Mouse (Mus musculus): ENCODE measurements at regions not wholly inside any gene's neighbourhood (a gene's known extent, or its start where the extent isn't known, plus 50 kb on each side); places are given as distances from the start of the nearest gene placed in this dataset.

DNA sequence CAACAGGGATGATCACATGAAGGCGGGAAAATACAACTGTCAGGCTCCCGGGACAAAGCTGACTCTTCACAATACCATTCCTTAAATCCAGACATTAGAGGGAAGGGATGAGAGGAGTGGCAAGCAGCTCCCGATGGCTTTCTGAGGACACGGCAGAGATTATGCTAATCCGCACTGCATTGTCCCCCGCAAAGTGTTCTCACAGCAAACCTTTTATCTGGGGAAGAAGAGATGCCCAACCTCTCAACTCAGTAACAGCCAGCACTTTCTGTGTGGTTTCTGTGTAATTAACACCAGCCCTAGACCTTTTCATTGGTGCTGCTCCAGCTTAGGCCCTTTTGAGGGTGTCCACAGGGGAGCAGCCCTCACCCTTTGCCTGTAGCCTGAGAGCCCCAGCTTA lies 137.9 kb downstream of the Barhl2 start:
- peak; percentile 38 for DNase-seq (ENCODE audit: low read depth, low spot score)

DNA sequence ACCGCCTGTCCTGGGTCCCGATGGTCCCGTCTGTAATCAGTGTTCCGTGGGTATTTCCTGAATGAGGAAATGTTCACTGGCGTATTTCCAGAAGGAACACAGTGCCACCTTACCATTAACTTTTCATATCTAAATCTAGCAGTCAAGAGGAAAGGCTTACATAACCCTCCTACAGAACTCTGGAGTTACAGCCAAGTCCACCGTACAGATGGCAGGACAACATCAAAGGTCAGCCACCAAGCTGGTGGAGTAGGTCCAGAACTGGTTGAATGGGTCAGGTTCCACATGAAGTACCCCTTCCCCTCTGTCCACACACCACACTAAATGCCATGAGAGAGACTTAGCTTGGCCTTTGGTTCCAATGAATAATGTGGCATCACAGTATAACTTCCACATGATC lies 139.7 kb downstream of the Barhl2 start:
- no peak for DNase-seq (ENCODE audit: low read depth, low spot score)

DNA sequence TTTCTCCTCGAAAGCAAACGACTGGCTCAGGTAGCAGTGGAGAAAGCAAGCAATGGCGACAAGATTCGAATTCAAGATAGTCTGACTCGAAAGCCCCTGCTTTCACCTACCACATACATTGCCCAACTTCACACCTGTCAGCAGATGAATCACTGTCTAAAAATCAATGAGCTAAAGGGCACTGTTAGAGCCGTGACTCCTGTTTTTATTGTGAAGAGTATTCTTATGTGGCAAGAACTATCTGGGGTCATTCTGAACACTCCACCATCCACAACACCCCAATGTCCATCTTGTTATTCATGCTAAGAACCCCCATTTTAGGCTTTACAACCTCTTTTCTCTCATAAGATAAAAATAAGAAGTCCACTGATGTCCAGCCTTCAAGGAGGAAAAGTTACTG lies 144.1 kb downstream of the Barhl2 start:
- DNase-seq (ENCODE audit: low read depth, low spot score): no peak

- no peak for DNase-seq (ENCODE audit: low read depth, low spot score)
Observed at GRCm38 (mm10) chr5:106301372-106301771, 156.6 kb downstream of the Barhl2 start.

DNA sequence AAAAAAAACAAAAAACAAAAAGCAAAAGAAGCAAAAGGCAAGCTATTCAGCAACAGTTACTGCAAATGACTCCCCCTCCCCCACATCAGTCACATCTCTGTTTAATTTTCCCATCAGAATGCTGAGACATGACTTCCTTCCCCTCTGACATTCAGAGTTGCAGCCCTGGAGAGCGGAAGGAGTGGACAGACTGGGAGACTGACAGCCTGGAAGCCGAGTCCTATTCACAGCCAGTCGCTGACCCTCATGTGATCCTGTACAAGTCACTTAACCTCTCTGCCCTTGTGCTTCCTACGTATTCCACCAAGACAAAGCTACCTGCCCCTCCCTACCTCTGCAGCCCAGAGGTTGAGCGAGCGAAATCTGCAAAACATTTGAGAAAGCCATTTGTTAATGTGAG lies 161.2 kb downstream of the Barhl2 start:
- peak; percentile 42 for DNase-seq (ENCODE audit: low read depth, low spot score)

GRCm38 (mm10) chr5:106295993-106296392 lies 162.0 kb downstream of the Barhl2 start:
- DNase-seq (ENCODE audit: low read depth, low spot score): no peak

- peak; percentile 41 for DNase-seq (ENCODE audit: low read depth, low spot score)
Observed at GRCm38 (mm10) chr5:106295538-106295937, 162.4 kb downstream of the Barhl2 start.

- DNase-seq (ENCODE audit: low read depth, low spot score): no peak
Observed at GRCm38 (mm10) chr5:106292387-106293229, 165.4 kb downstream of the Barhl2 start.

- no peak for DNase-seq (ENCODE audit: low read depth, low spot score)
Observed at GRCm38 (mm10) chr5:106285152-106285551, 172.8 kb downstream of the Barhl2 start.

DNA sequence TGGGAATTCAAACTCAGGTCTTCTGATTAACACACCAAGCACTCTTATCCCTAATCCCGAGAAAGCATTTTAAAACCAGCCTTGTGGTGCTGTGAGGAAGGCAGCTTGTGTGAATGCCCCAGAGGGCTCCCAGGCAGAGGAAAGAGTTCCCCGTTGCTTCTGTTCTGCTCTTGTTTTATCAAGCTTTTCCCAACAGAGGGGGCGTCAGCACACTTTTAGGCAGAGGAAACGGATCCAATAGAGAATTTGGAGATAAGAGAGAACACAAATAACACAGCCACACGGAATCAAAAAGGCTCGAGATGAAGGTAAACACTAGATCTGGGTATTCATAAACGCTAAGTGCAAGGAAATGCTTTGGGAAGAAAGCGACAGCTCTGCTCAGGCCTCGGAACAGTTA lies 173.2 kb downstream of the Barhl2 start:
- no peak for DNase-seq (ENCODE audit: low read depth, low spot score)

DNA sequence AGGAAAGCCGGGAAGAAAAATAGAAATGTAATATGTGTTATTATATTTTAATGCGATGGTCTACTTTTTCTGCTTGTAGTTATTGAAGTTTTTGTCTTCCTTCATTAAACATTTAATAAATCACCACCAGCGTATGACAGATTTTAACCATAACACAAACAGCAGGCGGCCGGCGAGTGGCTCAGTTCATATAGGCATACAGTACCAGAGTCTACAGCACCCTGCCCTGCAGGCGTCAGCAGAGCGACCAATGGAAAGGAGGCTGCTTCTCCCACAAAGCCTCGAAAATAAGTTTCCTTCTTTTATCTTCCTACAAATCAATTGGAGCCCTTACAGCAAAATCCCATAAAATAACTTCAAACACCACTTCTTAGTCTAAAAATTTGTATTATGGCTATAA lies 175.3 kb downstream of the Barhl2 start:
- no peak for DNase-seq (ENCODE audit: low read depth, low spot score)

GRCm38 (mm10) chr5:106277786-106278185 lies 180.2 kb downstream of the Barhl2 start:
- no peak for DNase-seq (ENCODE audit: low read depth, low spot score)

- no peak for DNase-seq (ENCODE audit: low read depth, low spot score)
Observed at GRCm38 (mm10) chr5:106277231-106277630, 180.7 kb downstream of the Barhl2 start.

- peak; percentile 6 for DNase-seq (ENCODE audit: low read depth, low spot score)
Observed at GRCm38 (mm10) chr5:106276186-106276585, 181.8 kb downstream of the Barhl2 start.

DNA sequence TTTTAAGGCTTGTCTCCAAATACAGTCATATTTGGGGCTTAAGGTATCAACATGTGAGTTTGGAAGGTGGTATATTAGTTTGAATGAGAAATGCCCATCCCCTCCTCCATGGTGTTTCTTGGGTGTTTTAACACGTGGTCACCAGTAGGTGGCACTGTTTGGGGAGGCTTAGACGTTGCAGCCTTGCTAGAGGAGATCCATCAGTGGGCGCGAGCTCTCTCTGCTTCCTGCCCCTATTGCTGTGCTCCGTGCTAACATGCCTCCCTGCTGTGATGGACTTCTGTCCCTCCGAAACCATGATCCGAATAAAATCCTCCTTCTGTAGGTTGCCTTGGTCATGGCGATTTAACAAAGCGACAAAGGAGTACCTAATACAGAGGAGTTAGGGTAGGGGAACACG lies 183.3 kb downstream of the Barhl2 start:
- peak; percentile 73 for DNase-seq (ENCODE audit: low read depth, low spot score)

DNA sequence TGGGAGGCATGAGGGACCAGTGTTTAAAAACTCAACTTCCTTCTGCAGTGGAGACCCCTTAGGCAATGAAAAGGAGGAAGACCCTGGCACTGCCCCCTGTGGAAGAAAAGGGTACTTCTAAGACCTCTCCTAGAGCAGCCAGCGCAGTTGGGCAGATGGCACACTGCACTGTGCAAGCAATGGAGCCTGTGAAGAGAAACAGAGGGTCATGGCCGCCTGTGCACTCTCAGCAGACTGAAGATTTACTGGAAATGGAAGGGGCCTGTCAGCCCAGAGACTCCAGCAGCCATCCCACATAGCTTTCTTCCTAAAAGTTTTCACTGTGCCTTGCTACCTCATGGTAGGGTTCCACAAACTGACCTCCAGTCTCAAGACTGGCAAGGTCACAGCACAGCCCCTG lies 193.4 kb downstream of the Barhl2 start:
- DNase-seq (ENCODE audit: low read depth, low spot score): peak; percentile 15

DNA sequence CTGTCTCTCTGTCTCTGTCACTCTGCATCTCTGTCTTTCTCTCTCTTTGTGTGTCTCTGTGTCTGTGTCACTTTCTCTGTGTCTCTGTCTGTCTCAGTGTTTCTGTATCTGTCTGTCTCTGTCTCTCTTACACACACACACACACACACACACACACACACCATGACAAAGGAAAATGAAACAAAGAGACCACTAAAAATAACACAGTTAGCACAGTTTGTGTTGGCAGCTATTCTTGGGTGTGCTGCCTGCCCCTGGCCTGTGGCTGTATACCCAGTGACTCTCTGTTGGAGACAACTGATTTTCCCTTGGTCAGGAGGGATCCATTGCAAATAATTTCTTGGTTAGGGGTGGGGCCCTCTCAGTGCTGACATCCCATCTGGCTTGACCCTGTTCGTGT lies 200.8 kb downstream of the Barhl2 start:
- no peak for DNase-seq (ENCODE audit: low read depth, low spot score)

DNA sequence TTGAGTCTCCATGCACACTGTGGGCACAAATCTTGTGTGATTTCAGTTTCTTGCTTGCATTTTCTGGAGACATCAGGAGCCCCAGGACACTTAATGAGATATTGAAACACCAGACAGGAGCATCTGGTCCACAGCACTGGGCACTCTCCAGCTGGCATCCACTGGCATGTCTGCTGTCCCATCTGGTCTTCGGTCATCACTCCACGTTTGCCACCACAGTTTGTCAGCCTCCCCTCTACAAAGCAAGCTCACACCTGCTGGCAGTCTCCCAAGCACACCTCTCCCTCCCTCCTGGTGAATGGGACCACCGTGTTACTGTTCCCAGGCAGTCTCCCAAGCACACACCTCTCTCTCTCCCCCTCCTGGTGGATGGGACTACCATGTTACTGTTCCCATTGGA lies 228.8 kb downstream of the Barhl2 start:
- no peak for DNase-seq (ENCODE audit: low read depth, low spot score)

DNA sequence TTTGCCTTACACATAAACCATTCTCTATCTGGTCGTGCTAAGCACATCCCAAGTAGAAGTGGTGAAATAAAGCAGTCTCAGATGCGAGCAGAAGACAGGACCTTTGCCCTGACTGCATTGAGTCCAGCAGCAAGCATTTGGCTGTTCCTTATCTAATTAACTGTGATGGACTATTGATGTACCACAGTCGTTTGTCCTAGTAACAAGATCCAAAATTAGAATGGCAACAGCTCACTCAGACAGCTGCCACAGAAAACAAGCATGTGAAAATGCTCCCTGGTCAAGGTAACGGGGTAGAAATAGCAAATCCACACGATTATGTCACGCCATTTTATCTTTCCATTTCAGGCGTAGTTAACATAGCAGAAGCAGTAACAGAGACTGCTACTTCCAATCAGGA lies 233.8 kb downstream of the Barhl2 start:
- DNase-seq (ENCODE audit: low read depth, low spot score): no peak

DNA sequence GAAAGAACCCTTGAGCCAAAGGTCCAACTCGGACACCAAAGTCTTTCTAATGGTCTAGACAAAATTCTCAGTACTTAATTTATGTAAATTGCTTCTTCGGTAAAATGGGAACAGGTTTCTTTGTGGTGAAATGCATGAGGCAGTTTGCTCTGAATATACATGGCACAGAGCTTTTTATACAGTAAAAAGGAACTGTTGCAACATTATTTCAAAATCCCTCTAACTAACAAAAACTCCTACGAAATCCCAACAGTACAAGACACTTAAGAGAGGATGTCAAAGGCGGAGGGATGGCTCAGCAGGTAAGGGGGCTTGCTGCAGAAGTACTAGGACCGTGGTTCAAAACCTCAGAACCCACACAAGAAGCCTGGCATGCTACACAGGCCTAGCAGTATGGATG lies 248.4 kb downstream of the Barhl2 start:
- DNase-seq (ENCODE audit: low read depth, low spot score): no peak

DNA sequence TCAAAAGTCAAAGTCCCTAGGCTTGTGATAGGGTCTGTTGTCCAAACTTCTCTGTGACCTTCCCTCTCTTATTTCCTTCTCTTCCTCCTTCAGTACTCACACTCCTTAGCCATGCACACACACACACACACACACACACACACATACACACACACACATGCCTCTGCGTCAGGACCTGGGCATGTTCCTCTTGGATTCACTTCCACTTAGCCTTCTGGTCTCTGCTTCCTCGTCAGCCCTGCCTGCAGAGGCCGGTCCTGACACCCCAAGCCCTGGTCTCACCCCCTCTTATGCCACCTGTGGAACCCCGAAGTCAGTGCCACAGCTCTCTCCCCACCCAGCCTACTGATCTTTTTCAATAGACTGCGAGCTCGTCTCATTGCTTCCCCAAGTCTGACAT lies 250.3 kb downstream of the Barhl2 start:
- no peak for DNase-seq (ENCODE audit: low read depth, low spot score)

GRCm38 (mm10) chr5:106205724-106206123 lies 252.2 kb downstream of the Barhl2 start:
- peak; percentile 30 for DNase-seq (ENCODE audit: low read depth, low spot score)

GRCm38 (mm10) chr5:106200631-106201030 lies 257.3 kb downstream of the Barhl2 start:
- DNase-seq (ENCODE audit: low read depth, low spot score): peak; percentile 6

GRCm38 (mm10) chr5:106199061-106199460 lies 258.9 kb downstream of the Barhl2 start:
- DNase-seq (ENCODE audit: low read depth, low spot score): no peak
